Mouse (Mus musculus) liver, postnatal 0 days (tissue): ENCODE measurements around the gene Bhlhe40.

ENCODE experiments used
- CTCF ChIP-seq: sonication (generic); IDR thresholded peaks from 2 replicates; pipeline ENCODE4 v1.5.1; 2016; ENCODE audit warnings: antibody characterized with exemption, low read depth
- EP300 ChIP-seq: IDR thresholded peaks from 2 replicates; pipeline ENCODE4 v1.6.1; 2016; ENCODE audit warnings: antibody characterized with exemption, low read depth, mild to moderate bottlenecking

- TF ChIP-seq EP300 (no peak), CTCF (no peak)
Observed at GRCm38 (mm10) chr6:108700638-108701343, 40.4 kb downstream of the Bhlhe40 start.
